Mouse (Mus musculus): ENCODE data around the gene Dok7.

DNA sequence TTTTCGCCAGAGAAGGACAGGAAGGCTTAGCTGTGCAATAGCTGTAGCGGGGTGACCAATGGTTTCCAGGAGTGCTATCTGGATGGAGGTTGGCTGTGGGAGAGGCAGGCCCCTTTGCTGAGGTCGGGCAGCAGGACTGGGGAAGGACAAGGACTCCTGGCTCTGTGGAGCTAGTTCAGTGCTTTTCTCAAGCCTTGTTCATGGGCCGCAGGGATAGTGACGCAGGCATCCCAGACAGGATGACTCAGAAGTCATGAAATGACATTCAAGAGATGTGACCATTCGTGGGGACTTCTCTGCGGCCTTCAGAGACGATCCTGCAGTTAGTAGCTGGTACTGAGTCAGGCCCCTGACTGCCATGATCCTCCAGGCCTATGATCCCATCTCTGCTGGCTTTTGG is 13.7 kb downstream of the Dok7 start:
- TF ChIP-seq CTCF (IDR thresholded peaks at IDR 0.05; ENCODE audit: borderline replicate concordance, extremely low read depth, insufficient read depth, insufficient read length) (no peak), POLR2A (IDR thresholded peaks at IDR 0.05; ENCODE audit: borderline replicate concordance, extremely low read depth, insufficient read depth, insufficient read length, poor library complexity, severe bottlenecking) (no peak)
